Mouse (Mus musculus) mature B cell (primary cell): ENCODE results near the gene Pkd1l2.

ENCODE experiments used
- in situ Hi-C: fragments of 300-500 bp; cut with MboI; formaldehyde crosslinking; loops from 2 replicates; pipeline ENCODE4 v1.14.3; 2019

The Pkd1l2 gene

GRCm38 (mm10) chr8:116975066-116975465, 107.2 kb downstream of the Pkd1l2 start:
- in situ Hi-C loops = no loop called here

DNA sequence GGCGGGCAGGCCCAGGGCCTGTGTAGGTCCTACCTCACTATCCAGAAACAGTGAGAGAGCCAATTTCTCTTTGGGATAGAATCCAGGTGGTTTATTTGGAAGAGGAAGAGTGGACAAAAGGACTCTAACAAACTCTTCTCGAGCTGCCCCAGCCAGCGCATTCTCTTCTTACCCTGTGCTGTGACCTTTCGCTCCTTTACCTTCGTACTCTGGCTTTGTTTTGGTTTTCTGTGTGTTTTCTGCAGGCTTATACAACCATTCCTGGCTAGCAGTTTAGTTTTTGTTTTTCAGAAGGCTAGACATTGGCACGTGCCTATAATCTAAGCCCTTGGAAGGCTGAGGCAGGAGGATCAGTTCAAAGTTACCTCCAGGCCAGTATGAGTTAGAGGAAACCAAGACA, 112.7 kb downstream of the Pkd1l2 start:
- in situ Hi-C loops = no loop called here

GRCm38 (mm10) chr8:116954415-116954814, 127.8 kb downstream of the Pkd1l2 start:
- in situ Hi-C loops = no loop called here

GRCm38 (mm10) chr8:116952428-116952827, 129.8 kb downstream of the Pkd1l2 start:
- in situ Hi-C loops = no loop called here

DNA sequence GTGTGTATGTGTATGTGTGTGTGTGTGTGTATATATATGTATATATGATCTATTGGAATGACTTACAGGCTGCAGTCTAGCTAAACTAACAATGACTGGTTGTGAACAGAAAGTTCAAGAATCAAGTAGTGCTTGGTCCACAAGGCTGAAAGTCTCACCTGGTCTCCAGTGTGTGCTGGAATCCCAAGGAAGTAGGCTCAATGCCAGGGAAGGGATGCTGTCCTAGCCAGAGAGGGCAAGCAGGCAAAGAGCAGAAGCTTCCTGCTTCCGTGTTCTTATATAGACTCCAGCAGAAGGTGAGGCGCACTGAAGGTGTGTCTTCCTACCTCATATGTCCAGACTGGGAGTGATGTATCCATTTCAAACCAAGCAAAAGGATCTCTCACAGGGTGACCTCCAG, 130.5 kb downstream of the Pkd1l2 start:
- in situ Hi-C loops = no loop called here

DNA sequence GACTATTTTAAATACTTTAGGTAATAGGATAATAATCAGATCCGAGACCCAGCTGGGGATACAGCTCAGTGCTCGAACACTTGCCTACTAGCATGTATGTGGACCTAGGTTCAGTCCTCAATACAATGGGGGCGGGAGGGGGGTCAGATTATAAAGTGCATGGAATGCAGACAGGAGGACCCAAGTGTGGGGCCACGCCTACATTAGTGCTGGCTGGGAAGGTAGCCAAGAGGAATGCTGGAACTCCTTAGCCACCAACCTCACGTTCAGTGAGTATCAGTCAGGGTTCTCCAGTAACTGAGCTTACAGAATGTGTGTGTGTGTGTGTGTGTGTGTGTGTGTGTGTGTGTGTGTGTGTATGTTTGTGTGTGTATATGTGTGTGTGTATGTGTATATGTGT, 130.9 kb downstream of the Pkd1l2 start:
- in situ Hi-C loops = no loop called here

- in situ Hi-C loops = no loop called here
Observed at GRCm38 (mm10) chr8:116947589-116947988, 134.7 kb downstream of the Pkd1l2 start.

DNA sequence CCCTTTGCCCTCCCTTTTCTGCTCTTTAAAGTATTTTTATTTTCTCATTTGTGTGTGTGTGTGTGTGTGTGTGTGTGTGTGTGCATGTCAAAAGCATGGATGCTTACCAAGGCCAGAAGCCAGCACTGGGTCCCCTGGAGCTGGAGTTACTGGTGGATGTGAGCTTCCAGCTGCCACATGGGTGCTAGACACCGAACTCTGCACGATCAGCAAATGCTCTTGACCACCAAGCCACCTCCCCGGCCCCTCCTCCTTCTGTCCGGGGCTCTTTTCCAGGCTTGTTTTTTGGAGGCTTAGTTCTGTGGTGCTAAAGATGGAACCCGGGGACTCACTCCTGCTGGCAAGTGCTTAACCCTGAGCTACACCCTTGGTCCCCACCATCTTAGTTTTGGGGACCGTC, 135.4 kb downstream of the Pkd1l2 start:
- in situ Hi-C loops = no loop called here

- in situ Hi-C loops = no loop called here
Observed at GRCm38 (mm10) chr8:116946268-116946838, 135.9 kb downstream of the Pkd1l2 start.
